Mouse (Mus musculus): ENCODE results near the gene Cyp2d11.
"Not testable (repeated sequence)": the region's sequence is repeated elsewhere in the genome, so short reads cannot be mapped to it uniquely, and the experiment has no call there.

Cyp2d11 gene

DNA sequence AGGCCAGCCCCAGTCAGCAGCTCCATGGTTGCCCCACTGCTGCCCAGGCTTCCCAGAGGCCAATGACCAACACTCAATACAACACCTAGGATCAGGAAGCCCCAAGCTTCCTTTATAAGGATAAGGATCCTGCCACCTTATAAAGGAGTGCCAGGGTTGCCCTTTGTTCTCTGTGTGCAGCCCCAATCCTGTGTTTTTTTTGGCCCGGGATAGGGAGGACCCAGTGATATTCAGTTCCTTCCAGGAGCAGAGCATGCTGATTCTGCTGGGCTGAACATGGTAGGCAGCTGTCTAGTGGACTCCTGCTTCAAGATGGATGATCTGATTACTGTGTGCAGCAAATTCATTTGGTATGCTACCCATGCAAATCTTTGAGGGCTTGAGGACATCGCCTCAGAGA, at the start of gene Cyp2d11:
TSS of gene Cyp2d11 (minus strand) at position 101 of the 400 bp plus-strand sequence.
- DNase-seq (ENCODE audit: low read depth, low spot score): not testable (repeated sequence)

GRCm38 (mm10) chr15:82437975-82438617, 44.3 kb upstream of the Cyp2d11 start:
- peak; percentile 10 for DNase-seq (ENCODE audit: low read depth, low spot score)

DNA sequence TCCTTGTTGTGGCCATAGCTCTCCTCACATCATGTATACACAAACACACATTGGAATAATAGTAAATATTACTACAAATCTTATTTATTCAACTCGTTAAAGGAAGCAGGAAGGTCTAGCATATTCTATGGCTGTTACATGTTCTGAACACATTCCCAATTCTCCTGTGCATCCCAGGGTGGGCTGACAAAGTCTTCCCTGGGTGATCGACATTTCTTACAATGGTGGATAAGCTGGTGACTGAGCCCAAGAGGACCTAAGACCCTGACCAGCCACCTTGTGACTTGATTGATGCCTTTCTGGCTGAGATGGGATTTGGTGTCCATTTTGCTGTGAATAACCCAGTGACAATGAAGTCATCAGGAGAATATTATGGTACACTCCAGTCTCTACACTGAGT, 41.8 kb upstream of the Cyp2d11 start:
- no peak for DNase-seq (ENCODE audit: low read depth, low spot score)

DNA sequence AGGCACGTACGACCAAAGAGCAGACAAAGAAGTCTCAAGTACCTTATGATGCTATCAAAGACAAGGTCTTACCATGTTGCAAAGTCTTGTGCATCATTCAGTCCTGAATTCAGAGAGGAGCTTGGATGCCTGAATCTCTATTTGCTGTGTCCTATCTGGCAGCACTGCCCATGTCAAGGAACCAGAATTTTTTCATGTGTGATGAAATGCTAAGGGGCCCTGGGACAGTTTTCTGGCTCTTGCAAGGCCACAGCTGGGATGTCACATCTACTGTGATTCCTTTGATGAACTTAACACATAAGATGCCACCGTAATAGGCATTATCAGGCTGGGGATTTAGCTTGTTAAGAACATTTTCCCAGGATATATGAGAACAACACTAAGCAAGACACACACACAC, 41.2 kb upstream of the Cyp2d11 start:
- no peak for DNase-seq (ENCODE audit: low read depth, low spot score)

- DNase-seq (ENCODE audit: low read depth, low spot score): no peak
Measured at GRCm38 (mm10) chr15:82434541-82434940, 40.7 kb upstream of the Cyp2d11 start.

GRCm38 (mm10) chr15:82433621-82434020, 39.8 kb upstream of the Cyp2d11 start:
- no peak for DNase-seq (ENCODE audit: low read depth, low spot score)

GRCm38 (mm10) chr15:82433137-82433536, 39.3 kb upstream of the Cyp2d11 start, which contains the start of gene Cyp2d9:
TSS of gene Cyp2d9 (plus strand) at chr15:82433437.
- no peak for DNase-seq (ENCODE audit: low read depth, low spot score)

DNA sequence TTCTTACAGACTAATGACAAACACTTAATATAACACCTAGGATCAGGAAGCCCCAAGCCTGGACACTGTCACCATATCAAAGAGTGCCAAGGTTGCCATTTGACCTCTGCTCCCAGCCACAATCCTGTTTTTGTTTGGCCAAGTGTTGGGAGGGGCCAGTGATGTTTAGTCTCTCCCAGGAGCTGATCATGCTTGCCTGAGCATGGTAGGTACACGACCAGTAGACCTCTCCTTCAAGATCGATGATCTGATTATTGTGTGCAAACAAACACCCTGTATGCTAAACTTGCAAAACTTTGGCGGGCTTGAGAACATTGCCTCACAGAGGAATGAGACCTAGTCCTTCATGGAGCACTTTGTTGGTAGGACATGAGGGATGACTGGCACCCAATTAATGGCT, 29.6 kb upstream of the Cyp2d11 start:
- no peak for DNase-seq (ENCODE audit: low read depth, low spot score)

GRCm38 (mm10) chr15:82422935-82423334, 29.1 kb upstream of the Cyp2d11 start:
- DNase-seq (ENCODE audit: low read depth, low spot score): no peak

DNA sequence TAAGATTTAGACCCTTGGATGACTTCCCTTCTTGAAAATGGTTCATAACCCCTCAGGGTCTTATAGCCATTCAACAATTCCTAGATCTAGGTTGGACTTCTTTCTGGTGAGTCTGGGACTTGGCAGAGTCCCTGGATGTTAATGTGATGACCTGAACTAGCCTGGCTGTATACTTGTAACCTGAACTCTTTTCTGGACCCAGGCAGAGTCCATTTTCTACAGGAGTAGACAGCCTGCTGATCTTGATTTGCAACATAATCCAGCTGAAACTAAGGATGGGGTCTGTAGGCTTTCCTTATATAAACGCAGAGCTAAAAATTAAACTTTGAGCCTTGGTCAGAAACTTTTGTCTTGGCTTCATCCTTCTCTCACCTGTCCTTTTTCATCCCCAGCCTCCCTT, 24.8 kb upstream of the Cyp2d11 start:
- DNase-seq (ENCODE audit: low read depth, low spot score): no peak

DNA sequence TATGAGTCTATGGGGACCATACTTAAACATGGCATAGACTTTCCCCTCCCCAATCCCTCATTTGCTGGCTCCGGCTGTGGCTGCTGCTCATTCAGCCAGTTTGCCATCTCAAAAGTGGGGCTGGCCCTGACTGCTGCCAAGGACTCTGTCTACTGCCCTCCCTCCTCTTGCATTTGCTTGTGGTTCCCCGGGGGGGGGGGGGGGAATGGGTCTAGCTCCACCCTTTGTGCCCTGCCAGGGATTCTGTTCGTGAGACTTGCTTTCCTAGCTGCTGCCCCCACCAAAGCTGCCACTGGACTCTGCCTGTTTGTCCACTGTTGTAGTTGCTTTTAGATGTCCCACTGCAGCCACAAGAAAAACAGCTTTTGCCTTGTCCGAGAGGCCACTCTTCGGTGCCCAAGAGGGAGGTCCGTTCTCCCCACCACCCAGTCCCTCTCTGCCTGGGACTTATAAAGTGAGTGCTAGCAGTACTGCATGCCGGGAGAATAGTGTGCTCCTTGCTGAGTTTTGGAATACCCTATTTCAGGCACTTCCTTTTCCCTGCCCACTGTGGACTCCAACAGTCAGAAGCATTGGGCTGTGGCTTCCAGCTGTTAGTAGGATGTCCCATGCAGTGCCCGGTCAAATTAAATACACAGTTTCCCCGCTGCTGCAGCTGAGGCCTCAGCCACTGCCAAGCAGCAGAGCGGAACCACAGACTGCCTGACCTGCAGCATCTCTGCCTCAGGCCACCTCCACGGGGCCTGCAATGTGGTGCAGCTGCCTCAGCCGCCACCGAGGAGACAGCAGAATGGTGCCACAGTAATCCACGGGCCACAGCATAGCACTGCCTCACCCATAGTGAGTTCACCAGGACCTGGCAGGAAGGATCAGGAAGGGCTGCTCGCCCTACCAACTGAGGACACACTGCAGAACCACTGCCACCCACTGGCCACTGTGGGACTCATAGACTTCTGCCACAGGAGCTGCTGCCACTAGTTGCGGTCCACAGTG, 23.3 kb upstream of the Cyp2d11 start:
- peak; percentile 87 for DNase-seq (ENCODE audit: low read depth, low spot score)

DNA sequence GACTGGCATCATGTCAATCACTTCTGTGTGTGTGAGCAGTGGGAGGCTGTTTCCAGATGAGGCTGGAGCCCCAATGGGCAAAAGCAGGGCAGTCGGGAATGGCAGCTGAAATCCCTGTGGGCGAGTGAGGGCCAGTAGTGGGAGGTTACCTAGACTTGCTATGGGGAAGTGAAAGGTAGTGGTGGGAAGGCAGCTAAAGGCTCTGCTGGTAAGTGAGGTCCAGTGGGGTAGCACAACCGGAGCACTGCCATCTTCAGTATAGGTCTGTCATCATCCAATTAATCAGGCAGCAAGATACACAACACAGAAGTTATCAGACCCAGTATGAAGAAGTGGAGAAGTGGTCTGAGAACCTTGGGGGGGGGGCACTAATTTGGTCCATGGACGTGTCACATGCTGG, 13.7 kb upstream of the Cyp2d11 start:
- DNase-seq (ENCODE audit: low read depth, low spot score): no peak

DNA sequence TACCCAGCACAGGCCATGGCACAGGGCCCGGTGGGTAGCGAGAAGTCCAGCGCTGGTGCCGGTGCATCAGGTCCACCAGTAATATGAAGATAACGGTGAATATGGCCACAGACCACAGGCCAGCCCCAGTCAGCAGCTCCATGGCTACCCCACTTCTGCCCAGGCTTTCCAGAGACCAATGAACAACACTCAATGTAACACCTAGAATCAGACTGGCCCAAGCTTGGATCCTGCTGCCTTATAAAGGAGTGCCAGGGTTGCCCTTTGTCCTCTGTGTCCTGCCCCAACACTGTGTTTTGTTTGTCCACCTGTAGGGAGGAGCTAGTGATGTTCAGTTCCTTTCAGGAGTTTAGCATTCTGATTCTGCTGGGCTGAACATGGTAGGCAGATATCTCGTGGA, 13.2 kb upstream of the Cyp2d11 start, which contains the start of gene Cyp2d10:
TSS of gene Cyp2d10 (minus strand) at position 215 of the 400 bp plus-strand sequence.
- no peak for DNase-seq (ENCODE audit: low read depth, low spot score)

- DNase-seq (ENCODE audit: low read depth, low spot score): no peak
Measured at GRCm38 (mm10) chr15:82404163-82404562, 10.3 kb upstream of the Cyp2d11 start.

GRCm38 (mm10) chr15:82403606-82404005, 9.8 kb upstream of the Cyp2d11 start:
- DNase-seq (ENCODE audit: low read depth, low spot score): no peak

DNA sequence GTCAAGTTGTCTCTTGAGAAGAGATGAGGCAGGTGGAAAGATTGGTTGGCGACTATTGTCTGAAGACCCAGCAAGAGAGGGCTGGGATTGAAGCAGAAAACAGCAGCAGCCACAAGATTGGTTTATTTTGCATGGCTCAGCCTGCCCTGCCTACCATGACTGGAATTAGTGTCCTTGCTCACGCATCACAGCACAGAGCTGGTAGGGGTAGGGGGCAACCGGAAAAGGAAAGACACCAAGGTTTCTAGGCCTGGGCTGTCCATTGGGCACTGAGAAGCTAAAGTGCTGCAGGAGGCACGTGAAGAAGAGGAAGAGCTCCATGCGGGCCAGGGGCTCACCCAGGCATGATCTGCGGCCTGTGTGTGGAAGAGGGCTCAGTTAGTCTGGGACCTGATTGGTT, 8.9 kb upstream of the Cyp2d11 start:
- no peak for DNase-seq (ENCODE audit: low read depth, low spot score)

- no peak for DNase-seq (ENCODE audit: low read depth, low spot score)
Measured at GRCm38 (mm10) chr15:82402106-82402505, 8.3 kb upstream of the Cyp2d11 start.

- DNase-seq (ENCODE audit: low read depth, low spot score): no peak
Measured at GRCm38 (mm10) chr15:82401516-82401915, 7.7 kb upstream of the Cyp2d11 start.

GRCm38 (mm10) chr15:82395955-82396354, 2.1 kb upstream of the Cyp2d11 start:
- DNase-seq (ENCODE audit: low read depth, low spot score): not testable (repeated sequence)

- DNase-seq (ENCODE audit: low read depth, low spot score): not testable (repeated sequence)
Measured at GRCm38 (mm10) chr15:82389916-82390315, 3.9 kb downstream of the Cyp2d11 start.

DNA sequence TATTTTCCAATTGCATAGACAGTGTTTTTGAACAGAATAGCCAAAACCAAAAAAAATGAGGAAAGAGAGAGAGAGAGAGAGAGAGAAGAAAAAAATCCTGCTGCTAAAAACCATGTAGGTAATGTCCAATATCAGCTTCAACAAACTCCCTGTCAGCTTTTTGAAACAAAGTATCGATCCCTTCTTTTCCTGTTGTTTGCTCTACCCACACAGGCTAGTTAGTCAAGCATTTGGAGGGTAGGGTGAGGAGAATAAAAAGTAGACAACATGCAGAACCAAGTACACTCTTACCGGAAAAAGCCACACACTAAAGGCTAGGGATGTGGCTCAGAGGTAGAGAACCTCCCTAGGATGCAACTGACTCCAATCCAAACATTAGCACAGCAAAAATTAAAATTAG, 8.1 kb downstream of the Cyp2d11 start:
- no peak for DNase-seq (ENCODE audit: low read depth, low spot score)

DNA sequence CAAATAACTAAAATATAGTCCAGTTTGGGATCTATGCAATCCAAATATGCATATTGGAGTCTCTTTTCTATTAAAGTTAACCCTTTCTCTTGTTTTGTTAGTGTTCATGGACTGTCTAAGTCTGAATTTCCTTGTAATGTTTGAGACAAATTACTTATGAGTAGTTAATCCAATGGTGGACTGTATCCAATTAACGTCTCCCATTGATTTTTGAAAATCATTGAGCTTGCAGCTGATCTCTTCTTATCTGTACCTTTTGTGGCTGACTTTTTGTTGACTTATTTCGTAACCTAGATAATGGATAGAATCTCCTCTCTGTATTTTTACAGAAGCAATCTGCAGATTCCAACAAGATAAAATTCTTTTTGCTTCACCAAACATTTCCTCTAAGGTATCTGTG, 11.4 kb downstream of the Cyp2d11 start:
- no peak for DNase-seq (ENCODE audit: low read depth, low spot score)

- no peak for DNase-seq (ENCODE audit: low read depth, low spot score)
Measured at GRCm38 (mm10) chr15:82380714-82381062, 13.1 kb downstream of the Cyp2d11 start.

All from CD4-positive, CD25-positive, alpha-beta regulatory T cell, adult 2 months (primary cell).